In genomic region chr1:156838177-156838576, GRCm38 (mm10) we compare ENCODE assay signal across 8 mouse cellular contexts. TPM values are rescaled to one million over a fixed set of nuclear protein-coding genes. Genes with fewer than 3 reads are reported as not detected.
DNase-seq lines count a peak whose midpoint lies in the region; ATAC-seq and TF ChIP-seq lines count a peak whose summit lies in the region.

Angptl1 (plus strand) TSS chr1:156838562.

- no peaks in the 10 kb centered on the region for H3K4me1 ChIP-seq in hindbrain, embryonic 11.5 days (replicated peaks; ENCODE audit: control insufficient read depth, insufficient read depth, low read length)
- H3K4me1 ChIP-seq in limb, embryonic 12.5 days (replicated peaks), result peaks cover 31% of the 10 kb centered on the region

- H3K9ac ChIP-seq in hindbrain, embryonic 11.5 days (ENCODE audit: low read depth, low read length), result no peak within 1 kb of the TSS
- H3K9ac ChIP-seq in limb, embryonic 12.5 days (replicated peaks), result peak within 1 kb of the TSS; percentile 50

- H3K9me3 ChIP-seq in hindbrain, embryonic 11.5 days (ENCODE audit: control insufficient read depth, low read length), result no peaks in the 10 kb centered on the region
- no peaks in the 10 kb centered on the region for H3K9me3 ChIP-seq in limb, embryonic 12.5 days

- H3K27ac ChIP-seq in gastrocnemius, adult 2 months, result peak within 1 kb of the TSS; percentile 81
- peak within 1 kb of the TSS; percentile 2; the same call in 1 of the 2 replicates for H3K27ac ChIP-seq in hindbrain, embryonic 11.5 days (ENCODE audit: low read depth, low read length)
- peak within 1 kb of the TSS; percentile 87 for H3K27ac ChIP-seq in limb, embryonic 12.5 days

- WGBS in hindbrain, embryonic 11.5 days, result 66% methylated on average over 4 of the region's 4 CpGs
- 17% methylated on average over 4 of the region's 4 CpGs for WGBS in limb, embryonic 12.5 days

- peak within 1 kb of the TSS; percentile 72 for H3K4me3 ChIP-seq in gastrocnemius, adult 2 months
- no peak within 1 kb of the TSS for H3K4me3 ChIP-seq in hindbrain, embryonic 11.5 days (ENCODE audit: low read depth, low read length)
- H3K4me3 ChIP-seq in limb, embryonic 12.5 days (replicated peaks), result peak within 1 kb of the TSS; percentile 32

- no peak for ATAC-seq in hindbrain, embryonic 11.5 days (ENCODE audit: low FRiP score)
- ATAC-seq in limb, embryonic 12.5 days (ENCODE audit: insufficient number of reproducible peaks, insufficient read depth, low FRiP score, low TSS enrichment, low read depth), result peak; percentile 76; the same call in 1 of the 2 replicates

- no peak for DNase-seq in gastrocnemius, adult 2 months
- DNase-seq in gastrocnemius, adult 18-20 months (ENCODE audit: low spot score), result no peak
- DNase-seq in adipocyte (ENCODE audit: low spot score), result peak; percentile 54
- DNase-seq in hindbrain, embryonic 11.5 days (ENCODE audit: low spot score), result no peak
- no peak for DNase-seq in adrenal gland, postnatal 4 days (ENCODE audit: low spot score in 2 of 2)
- no peak for DNase-seq in cerebellum, adult 18-20 months
- no peak for DNase-seq in spleen, postnatal 4 days (ENCODE audit: low spot score in 2 of 2)

- no peak for TF ChIP-seq CTCF in gastrocnemius, adult 2 months (IDR thresholded peaks at IDR 0.05)

- H3K27me3 ChIP-seq in hindbrain, embryonic 11.5 days (ENCODE audit: control insufficient read depth, insufficient read depth, low read length), result no peaks in the 10 kb centered on the region
- H3K27me3 ChIP-seq in limb, embryonic 12.5 days, result no peaks in the 10 kb centered on the region

- H3K36me3 ChIP-seq in hindbrain, embryonic 11.5 days (ENCODE audit: control insufficient read depth, insufficient read depth, low read length), result no peaks in the 10 kb centered on the region
- H3K36me3 ChIP-seq in limb, embryonic 12.5 days, result no peaks in the 10 kb centered on the region

- intact Hi-C loops in gastrocnemius, adult 2 months (cut with DNase I), result loop anchor here (5.0 kb wide), 1 partner anchor 56 kb away; no protein-coding TSS in a partner anchor

- H3K4me2 ChIP-seq in hindbrain, embryonic 11.5 days (replicated peaks; ENCODE audit: low read depth, low read length), result no peak within 1 kb of the TSS
- H3K4me2 ChIP-seq in limb, embryonic 12.5 days, result peak within 1 kb of the TSS; percentile 54

RNA-seq across cellular contexts. Expression of gene Angptl1, which starts in this region (rescaled TPM):
- total RNA-seq in gastrocnemius, adult 2 months (2021), result 10 to 100 TPM in 1 of 2 experiments, 1 to 10 TPM in 1; 8.1 to 14.2 TPM
- total RNA-seq in gastrocnemius, adult 18-20 months (2021), result 1 to 10 TPM; 5.4 to 6.3 TPM
- polyA plus RNA-seq in hindbrain, embryonic 11.5 days (2014; fragmentation: Nextera tagmentation; extraction: Ambion mirVana), result 5.1 and 6.9 TPM in 2 replicates
- polyA plus RNA-seq in limb, embryonic 12.5 days (2016; fragmentation: Nextera tagmentation; extraction: Ambion mirVana), result 12.8 and 14.0 TPM in 2 replicates
- 10 to 100 TPM in 1 of 2 experiments, 1 to 10 TPM in 1; 7.4 to 11.8 TPM for total RNA-seq in adrenal gland, postnatal 4 days (2021)

Comparison
In these comparisons a context has a peak if more than half of its experiments do, and no peak if none do; other contexts are left out.
1. H3K27ac ChIP-seq: peak in every context shown above with its lines; median percentile 87 in limb, embryonic 12.5 days; 81 in gastrocnemius, adult 2 months; 2 in hindbrain, embryonic 11.5 days.